Mouse (Mus musculus): ENCODE results near the gene Mixl1. TPM values are rescaled to one million over a fixed set of nuclear protein-coding genes. Genes with fewer than 3 reads are reported as not detected.
A peak's percentile ranks its signal among the peaks of the same experiment; 100 is the strongest.

Mixl1 gene
- total RNA-seq (2022), result not detected

- DNase-seq (ENCODE audit: low spot score), result no peak
Observed at GRCm38 (mm10) chr1:180696626-180697352, at the start of gene Mixl1. Gene Mixl1, minus strand, starts transcription at chr1:180697034.

- no peak for DNase-seq (ENCODE audit: low spot score)
Observed at GRCm38 (mm10) chr1:180729231-180729630, 32.4 kb upstream of the Mixl1 start.

- DNase-seq (ENCODE audit: low spot score), result no peak
Observed at GRCm38 (mm10) chr1:180726183-180726582, 29.3 kb upstream of the Mixl1 start.

- peak; percentile 91 for DNase-seq (ENCODE audit: low spot score)
Observed at GRCm38 (mm10) chr1:180725704-180726179, 28.9 kb upstream of the Mixl1 start, which contains the start of gene Acbd3. Gene Acbd3, plus strand, starts transcription at chr1:180726043.

- DNase-seq (ENCODE audit: low spot score), result no peak
Observed at GRCm38 (mm10) chr1:180723701-180724238, 26.9 kb upstream of the Mixl1 start.

GRCm38 (mm10) chr1:180722608-180723007 lies 25.8 kb upstream of the Mixl1 start:
- no peak for DNase-seq (ENCODE audit: low spot score)

GRCm38 (mm10) chr1:180719951-180720689 lies 23.3 kb upstream of the Mixl1 start:
- DNase-seq (ENCODE audit: low spot score), result peak; percentile 83

GRCm38 (mm10) chr1:180719483-180719882 lies 22.6 kb upstream of the Mixl1 start:
- no peak for DNase-seq (ENCODE audit: low spot score)

GRCm38 (mm10) chr1:180718756-180719155 lies 21.9 kb upstream of the Mixl1 start:
- DNase-seq (ENCODE audit: low spot score), result no peak

GRCm38 (mm10) chr1:180708935-180709776 lies 12.3 kb upstream of the Mixl1 start:
- DNase-seq (ENCODE audit: low spot score), result no peak

GRCm38 (mm10) chr1:180707813-180708212 lies 11.0 kb upstream of the Mixl1 start:
- DNase-seq (ENCODE audit: low spot score), result no peak

- no peak for DNase-seq (ENCODE audit: low spot score)
Observed at GRCm38 (mm10) chr1:180707368-180707767, 10.5 kb upstream of the Mixl1 start.

GRCm38 (mm10) chr1:180703400-180703799 lies 6.6 kb upstream of the Mixl1 start:
- no peak for DNase-seq (ENCODE audit: low spot score)

- DNase-seq (ENCODE audit: low spot score), result no peak
Observed at GRCm38 (mm10) chr1:180698063-180698462, 1.2 kb upstream of the Mixl1 start.

- no peak for DNase-seq (ENCODE audit: low spot score)
Observed at GRCm38 (mm10) chr1:180691284-180691683, 5.5 kb downstream of the Mixl1 start.

Other genes starting within 250 kb of the Mixl1 start
- gene Stum, start 213.5 kb downstream of the Mixl1 start, total RNA-seq (2022), result 1 to 10 TPM; 2.4 to 3.2 (median 2.7) TPM
- gene Parp1, start 128.1 kb downstream of the Mixl1 start, total RNA-seq (2022), result 10 to 100 TPM; 53.7 to 65.2 (median 57.6) TPM
- gene Lin9, start 55.9 kb downstream of the Mixl1 start, total RNA-seq (2022), result 1 to 10 TPM; 2.1 to 3.5 (median 2.4) TPM
- 10 to 100 TPM; 19.4 to 24.6 (median 22.0) TPM for gene Acbd3, start 29.0 kb upstream of the Mixl1 start, total RNA-seq (2022)
- gene H3f3a, start 116.9 kb upstream of the Mixl1 start, total RNA-seq (2022), result 100 to 1,000 TPM; 363 to 431 (median 376) TPM
- gene Sde2, start 154.1 kb upstream of the Mixl1 start, total RNA-seq (2022), result 10 to 100 TPM; 10.1 to 12.9 (median 11.0) TPM
- gene Lefty2, start 196.1 kb upstream of the Mixl1 start, total RNA-seq (2022), result not detected
- 10 to 100 TPM; 11.6 to 13.5 (median 13.3) TPM for gene Pycr2, start 207.3 kb upstream of the Mixl1 start, total RNA-seq (2022)
- gene Lefty1, start 238.0 kb upstream of the Mixl1 start, total RNA-seq (2022), result 1 to 10 TPM in 1 of 4 experiments, under 1 TPM in 3; 0.43 to 1.2 (median 0.65) TPM
- 10 to 100 TPM; 12.3 to 15.1 (median 13.9) TPM for gene Tmem63a, start 245.3 kb upstream of the Mixl1 start, total RNA-seq (2022)

All from heart, adult 8-10 months (tissue).